Mouse (Mus musculus) urinary bladder, adult 18-20 months (tissue): ENCODE results near the gene Plcb3.

Experiments
- DNase-seq, 2 experiments: peaks; one replicate each; pipeline ENCODE4 v3.0.0; 2022; ENCODE audit warnings: low spot score in 2 of 2, mixed read lengths in 2 of 2

Gene Plcb3

GRCm38 (mm10) chr19:6970460-6971085, 5.7 kb downstream of the Plcb3 start:
- no peak for DNase-seq

- peak; percentile 66 to 68 for DNase-seq
These were observed 6.4 kb downstream of the Plcb3 start for GRCm38 (mm10) chr19:6969665-6970381.

- no peak for DNase-seq
These were observed 7.0 kb downstream of the Plcb3 start for GRCm38 (mm10) chr19:6969291-6969664.

GRCm38 (mm10) chr19:6968491-6969271, 7.6 kb downstream of the Plcb3 start:
- DNase-seq = no peak

- DNase-seq = no peak
These were observed 19.8 kb downstream of the Plcb3 start for GRCm38 (mm10) chr19:6956461-6956860.

GRCm38 (mm10) chr19:6955424-6955823, 20.8 kb downstream of the Plcb3 start:
- no peak for DNase-seq

GRCm38 (mm10) chr19:6954046-6954445, 22.2 kb downstream of the Plcb3 start:
- DNase-seq = peak in 1 of 2 experiments; percentile 32

GRCm38 (mm10) chr19:6952712-6953037, 23.6 kb downstream of the Plcb3 start:
- DNase-seq = peak; percentile 60 to 79

- DNase-seq = peak; percentile 78 to 79
These were observed 24.1 kb downstream of the Plcb3 start for GRCm38 (mm10) chr19:6951994-6952711.

- peak; percentile 88 to 95 for DNase-seq
These were observed 24.8 kb downstream of the Plcb3 start for GRCm38 (mm10) chr19:6951381-6951968.

- peak; percentile 41 to 66 for DNase-seq
These were observed 25.6 kb downstream of the Plcb3 start for GRCm38 (mm10) chr19:6950613-6951153.

- DNase-seq = no peak
These were observed 26.3 kb downstream of the Plcb3 start for GRCm38 (mm10) chr19:6949951-6950350.

GRCm38 (mm10) chr19:6949532-6949931, 26.7 kb downstream of the Plcb3 start:
- DNase-seq = no peak

GRCm38 (mm10) chr19:6948186-6948585, 28.1 kb downstream of the Plcb3 start:
- no peak for DNase-seq

GRCm38 (mm10) chr19:6947742-6948141, 28.5 kb downstream of the Plcb3 start:
- DNase-seq = no peak

- no peak for DNase-seq
These were observed 32.6 kb downstream of the Plcb3 start for GRCm38 (mm10) chr19:6943709-6944108.

- no peak for DNase-seq
These were observed 33.5 kb downstream of the Plcb3 start for GRCm38 (mm10) chr19:6942764-6943163.

- peak; percentile 91 to 95 for DNase-seq
These were observed 34.0 kb downstream of the Plcb3 start, which contains the start of gene Gpr137 for GRCm38 (mm10) chr19:6942249-6942691. Gene Gpr137 (minus strand): TSS chr19:6942480.

GRCm38 (mm10) chr19:6941372-6942248, 34.7 kb downstream of the Plcb3 start, which contains the start of gene Bad:
Gene Bad (plus strand): TSS chr19:6941861.
- peak; percentile 90 to 97 for DNase-seq
